Mouse (Mus musculus): ENCODE measurements around the gene Aldh16a1.

Gene Aldh16a1

GRCm38 (mm10) chr7:45154096-45154992 is at the start of gene Aldh16a1, which contains the start of gene Pih1d1:
TSS of gene Aldh16a1 (minus strand) at chr7:45154584.
TSS of gene Pih1d1 (plus strand) at chr7:45154303.
- peak; percentile 98 to 99 for DNase-seq

- no peak for DNase-seq
Observed at GRCm38 (mm10) chr7:45202654-45203053, 48.3 kb upstream of the Aldh16a1 start.

GRCm38 (mm10) chr7:45198961-45199360 is 44.6 kb upstream of the Aldh16a1 start:
- no peak for DNase-seq

GRCm38 (mm10) chr7:45198435-45198834 is 44.1 kb upstream of the Aldh16a1 start:
- peak; percentile 78 to 87 for DNase-seq

- no peak for DNase-seq
Observed at GRCm38 (mm10) chr7:45196994-45197393, 42.6 kb upstream of the Aldh16a1 start.

- no peak for DNase-seq
Observed at GRCm38 (mm10) chr7:45196176-45196535, 41.8 kb upstream of the Aldh16a1 start.

- no peak for DNase-seq
Observed at GRCm38 (mm10) chr7:45195341-45196175, 41.2 kb upstream of the Aldh16a1 start.

GRCm38 (mm10) chr7:45193871-45194785 is 39.7 kb upstream of the Aldh16a1 start:
- no peak for DNase-seq

- no peak for DNase-seq
Observed at GRCm38 (mm10) chr7:45193406-45193805, 39.0 kb upstream of the Aldh16a1 start.

- no peak for DNase-seq
Observed at GRCm38 (mm10) chr7:45192585-45193310, 38.4 kb upstream of the Aldh16a1 start.

- no peak for DNase-seq
Observed at GRCm38 (mm10) chr7:45191803-45192363, 37.5 kb upstream of the Aldh16a1 start.

GRCm38 (mm10) chr7:45191161-45191560 is 36.8 kb upstream of the Aldh16a1 start:
- DNase-seq = no peak

- DNase-seq = no peak
Observed at GRCm38 (mm10) chr7:45190186-45190585, 35.8 kb upstream of the Aldh16a1 start.

- no peak for DNase-seq
Observed at GRCm38 (mm10) chr7:45189600-45189999, 35.2 kb upstream of the Aldh16a1 start.

- DNase-seq = no peak
Observed at GRCm38 (mm10) chr7:45185921-45186320, 31.5 kb upstream of the Aldh16a1 start.

- no peak for DNase-seq
Observed at GRCm38 (mm10) chr7:45183672-45184071, 29.3 kb upstream of the Aldh16a1 start.

GRCm38 (mm10) chr7:45182606-45183005 is 28.2 kb upstream of the Aldh16a1 start:
- peak; percentile 40 to 41 for DNase-seq

- DNase-seq = peak; percentile 92 to 94
Observed at GRCm38 (mm10) chr7:45182199-45182601, 27.8 kb upstream of the Aldh16a1 start.

GRCm38 (mm10) chr7:45181540-45181939 is 27.2 kb upstream of the Aldh16a1 start:
- DNase-seq = peak in 1 of 2 experiments; percentile 38

GRCm38 (mm10) chr7:45180896-45181477 is 26.6 kb upstream of the Aldh16a1 start, which contains the start of gene Pth2:
TSS of gene Pth2 (plus strand) at chr7:45180995.
- no peak for DNase-seq

GRCm38 (mm10) chr7:45179469-45179868 is 25.1 kb upstream of the Aldh16a1 start, which contains the start of gene Gfy:
TSS of gene Gfy (minus strand) at chr7:45179569.
- no peak for DNase-seq

Measured in kidney, postnatal 36 days (tissue).